Mouse (Mus musculus): ENCODE data around the gene Col6a1.
"Not testable (repeated sequence)": the region's sequence is repeated elsewhere in the genome, so short reads cannot be mapped to it uniquely, and the experiment has no call there.

Gene Col6a1
- long read RNA-seq, experiment 1, partial matches to known transcripts = 14 of 23 reads
- long read RNA-seq, experiment 1, other reads (novel, unspliced or antisense) = 9 of 23 reads
- long read RNA-seq, experiment 2, partial matches to known transcripts = 17 of 40 reads
- long read RNA-seq, experiment 2, other reads (novel, unspliced or antisense) = 23 of 40 reads

DNA sequence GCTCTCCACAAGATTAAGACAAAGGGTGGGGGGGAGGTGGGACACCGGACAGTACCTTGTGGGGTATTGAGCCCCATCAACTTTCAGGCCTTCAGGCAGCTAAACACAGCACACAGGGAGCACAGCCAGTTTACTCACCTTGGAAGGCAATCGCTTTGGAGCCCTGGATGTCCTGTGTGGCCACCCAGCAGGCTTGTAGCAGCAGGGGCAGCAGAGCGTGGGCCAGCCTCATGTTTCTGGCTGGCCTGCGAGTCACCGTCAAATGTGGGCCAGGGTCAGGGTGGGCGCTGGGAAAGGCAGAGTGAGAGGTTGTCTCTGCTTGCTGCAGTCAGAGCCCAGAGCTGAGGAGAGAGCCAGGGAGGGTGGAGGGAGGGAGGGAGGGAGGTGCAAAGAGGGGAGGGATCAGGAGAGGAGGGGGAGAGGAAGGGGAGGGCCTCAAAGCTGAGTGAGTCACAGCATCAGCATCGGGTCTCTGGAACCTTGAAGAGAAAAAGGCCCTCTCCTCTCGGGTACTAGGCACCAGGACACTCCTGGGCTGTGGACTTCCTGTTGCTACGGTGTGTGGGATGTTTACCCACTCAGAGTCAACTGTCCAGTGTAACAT, at the start of gene Col6a1:
Gene Col6a1, minus strand, starts transcription at position 487 of the 604 bp plus-strand sequence.
- intact Hi-C loops (cut with DNase I) = loop anchor here (5.0 kb wide), 1 partner anchor 173 kb away; no protein-coding TSS in a partner anchor

DNA sequence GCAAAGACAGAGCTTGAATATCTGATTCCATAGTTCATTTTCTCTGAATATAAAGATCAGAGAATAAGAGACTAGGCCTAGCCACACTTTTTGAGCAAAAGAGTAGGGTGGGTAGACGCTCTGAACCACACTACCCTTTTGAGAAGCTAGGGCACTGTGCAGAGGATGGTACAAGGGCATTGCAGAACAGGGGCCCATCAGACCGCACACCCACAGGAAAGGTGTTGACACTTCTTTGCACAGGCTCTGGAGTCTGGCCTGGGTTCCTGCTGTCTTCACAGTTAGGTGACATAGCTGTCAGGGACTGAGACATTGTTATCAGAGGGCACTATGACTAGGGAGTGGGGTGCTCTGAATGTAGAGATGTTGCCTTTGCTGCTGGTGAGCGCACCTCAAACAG, 45.7 kb upstream of the Col6a1 start:
- intact Hi-C loops (cut with DNase I) = no loop called here

DNA sequence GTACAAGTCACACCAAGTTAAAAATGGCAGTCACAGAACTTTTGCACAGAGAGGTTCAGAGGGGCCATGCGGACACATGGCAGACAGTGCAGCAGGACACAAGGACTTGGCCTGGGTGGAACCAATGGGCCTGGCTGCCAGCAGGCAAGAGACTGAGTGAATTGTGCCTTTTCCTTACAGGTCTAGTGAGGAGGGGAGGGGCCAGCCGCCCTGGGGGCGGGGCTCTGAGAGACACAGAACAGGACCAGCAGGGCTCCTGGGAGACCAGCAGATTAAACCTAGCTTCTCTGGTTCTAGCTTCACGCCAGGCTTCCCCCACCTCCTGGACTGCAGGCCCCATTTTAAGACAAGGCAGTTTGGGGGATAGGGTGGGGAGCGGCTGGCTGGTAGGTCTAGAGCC, 45.1 kb upstream of the Col6a1 start:
- intact Hi-C loops (cut with DNase I) = no loop called here

DNA sequence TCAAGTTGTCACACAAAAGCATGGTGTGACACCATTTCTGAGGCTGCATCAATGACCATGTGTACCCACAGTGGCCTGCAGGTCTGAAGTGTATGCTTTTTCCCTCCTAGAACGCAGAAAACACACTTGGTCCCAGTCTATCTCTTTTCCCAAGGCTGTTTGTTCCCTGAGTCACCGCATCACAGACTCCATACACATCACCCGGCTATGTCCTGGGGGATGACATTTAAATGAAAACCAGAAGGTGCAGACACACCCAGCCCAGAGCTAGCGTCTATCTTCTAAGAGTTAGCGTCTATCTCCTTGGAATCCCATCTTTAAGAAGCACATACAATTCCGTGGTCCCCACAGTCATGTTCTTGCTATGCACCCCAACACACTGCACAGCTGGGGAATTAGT, 43.6 kb upstream of the Col6a1 start:
- intact Hi-C loops (cut with DNase I) = no loop called here

DNA sequence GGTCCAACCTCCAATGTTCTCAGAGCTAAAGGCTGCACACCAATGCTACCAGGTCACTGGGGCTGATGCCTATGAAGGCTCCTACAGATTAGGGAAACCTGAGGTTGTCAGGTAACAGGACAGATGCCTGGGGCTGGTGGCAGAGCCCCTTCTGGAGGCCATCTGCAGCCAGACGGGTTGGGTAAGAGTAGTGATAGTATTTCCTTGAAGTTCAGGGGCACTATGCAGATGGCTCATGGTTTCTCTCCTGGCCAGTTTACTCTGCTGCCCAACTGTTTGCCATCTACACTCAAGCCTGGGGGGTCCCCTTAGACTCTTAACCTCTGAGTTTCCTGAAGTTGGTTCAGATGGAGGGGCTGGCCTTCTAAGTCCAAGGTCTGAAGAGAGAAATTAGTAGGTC, 40.2 kb upstream of the Col6a1 start:
- intact Hi-C loops (cut with DNase I) = no loop called here

DNA sequence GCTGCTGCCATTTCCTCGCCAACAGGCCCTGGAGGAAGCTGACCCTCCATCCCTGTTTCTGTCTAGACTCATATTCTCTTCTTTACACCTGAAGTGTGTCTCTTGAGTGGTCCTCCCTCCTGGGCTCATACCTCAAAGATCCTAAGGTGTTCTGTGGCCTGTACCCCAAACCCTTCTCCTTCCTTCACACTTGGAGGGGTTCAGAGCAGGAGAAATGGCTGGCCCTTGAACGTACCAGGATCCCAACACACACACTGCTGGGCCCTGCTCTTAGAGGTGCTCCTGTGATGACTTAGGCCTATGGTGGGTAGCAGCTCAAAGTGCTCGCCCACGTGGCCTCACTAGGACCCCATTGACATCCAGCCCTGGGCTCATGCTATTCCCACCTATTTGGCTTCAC, 39.0 kb upstream of the Col6a1 start:
- intact Hi-C loops (cut with DNase I) = no loop called here

DNA sequence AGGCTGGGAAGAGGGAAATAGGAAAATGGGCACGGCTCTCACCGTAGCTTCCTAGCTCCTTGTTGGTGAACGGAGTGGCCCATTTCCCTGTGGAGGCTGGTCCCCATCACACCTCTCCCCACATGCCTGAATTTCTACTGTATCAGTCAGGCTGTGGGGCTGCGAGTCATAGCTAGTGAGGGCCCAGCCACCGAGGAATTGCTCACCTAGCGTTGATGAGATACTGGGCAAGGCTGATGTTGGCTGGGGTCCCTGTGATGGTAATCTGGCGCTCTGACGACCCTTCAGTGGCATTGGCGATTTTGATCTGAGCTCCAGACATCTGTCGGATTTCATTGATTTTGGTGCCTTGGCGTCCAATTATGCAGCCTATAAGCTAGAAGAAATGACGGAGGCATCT, 37.0 kb upstream of the Col6a1 start:
- intact Hi-C loops (cut with DNase I) = no loop called here

DNA sequence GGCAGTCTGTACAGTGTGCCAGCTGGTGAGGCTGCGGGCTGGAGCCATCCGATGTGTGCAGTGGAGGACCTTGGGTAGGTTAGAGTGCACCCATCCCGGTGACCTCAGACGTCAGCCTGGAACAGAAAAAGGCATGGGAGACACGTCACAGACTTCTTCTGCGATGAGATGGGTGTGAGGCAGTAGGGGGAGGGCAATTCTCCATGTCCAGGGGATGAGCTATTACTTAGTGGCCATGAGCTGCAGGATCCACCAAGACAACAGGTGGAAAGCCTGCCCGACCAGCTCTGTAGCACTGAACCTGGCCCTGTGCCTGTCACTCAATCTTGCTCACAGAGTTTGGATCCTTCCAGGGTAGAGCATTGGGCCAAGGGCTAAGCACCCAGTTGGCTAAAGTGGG, 36.4 kb upstream of the Col6a1 start:
- intact Hi-C loops (cut with DNase I) = no loop called here

DNA sequence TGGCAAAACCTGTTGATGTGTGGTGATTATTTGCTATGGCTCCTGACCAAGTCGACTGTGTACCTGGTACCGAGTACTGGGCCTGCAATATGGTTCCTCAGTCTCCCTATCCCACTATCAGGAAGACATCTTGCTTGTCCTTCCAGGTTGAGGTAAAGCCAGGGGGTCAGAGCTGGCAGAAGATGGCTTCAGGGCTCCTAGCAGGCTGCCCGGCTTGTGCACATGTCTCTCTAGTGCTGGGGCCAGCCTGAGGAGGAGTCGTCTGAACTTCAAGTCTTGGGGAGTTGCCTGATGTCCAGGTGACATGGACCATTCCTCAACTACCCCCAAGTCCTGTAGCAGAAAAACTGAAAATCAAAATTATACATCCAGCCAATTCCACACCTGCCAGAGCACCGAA, 33.9 kb upstream of the Col6a1 start:
- intact Hi-C loops (cut with DNase I) = no loop called here

DNA sequence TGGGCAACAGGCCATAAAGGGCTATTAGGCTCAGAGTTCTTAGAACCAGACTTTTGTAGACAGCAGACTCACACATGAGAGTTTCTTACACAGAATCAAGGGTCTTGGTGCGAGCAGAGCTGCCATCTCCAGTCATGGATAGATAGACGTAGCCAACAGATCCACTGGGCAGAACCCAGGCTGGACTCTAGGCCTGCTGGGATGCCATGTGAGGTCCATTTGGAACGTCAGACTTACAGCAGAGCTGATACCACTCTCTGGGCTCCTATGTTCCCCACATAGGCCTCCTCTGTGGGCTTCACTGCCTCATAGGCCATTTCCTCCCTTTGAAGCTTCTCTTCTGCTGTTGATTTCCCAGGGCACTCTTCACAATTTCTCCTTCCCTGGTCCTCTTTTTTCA, 27.7 kb upstream of the Col6a1 start:
- intact Hi-C loops (cut with DNase I) = no loop called here

DNA sequence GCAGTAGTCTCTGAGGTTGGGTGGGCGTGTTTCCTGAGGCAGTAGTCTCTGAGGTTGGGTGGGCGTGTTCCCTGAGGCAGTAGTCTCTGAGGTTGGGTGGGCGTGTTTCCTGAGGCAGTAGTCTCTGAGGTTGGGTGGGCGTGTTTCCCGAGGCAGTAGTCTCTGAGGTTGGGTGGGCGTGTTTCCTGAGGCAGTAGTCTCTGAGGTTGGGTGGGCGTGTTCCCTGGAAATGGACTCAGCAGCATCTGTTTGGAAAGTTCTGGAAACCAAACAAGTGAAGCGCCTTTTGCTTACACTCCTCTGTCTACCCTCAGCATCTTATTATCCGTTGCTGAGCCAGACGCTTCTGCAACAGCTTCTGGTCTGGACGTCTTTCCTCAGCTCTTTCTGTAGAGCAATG, 18.3 kb upstream of the Col6a1 start:
- intact Hi-C loops (cut with DNase I) = not testable (repeated sequence)

DNA sequence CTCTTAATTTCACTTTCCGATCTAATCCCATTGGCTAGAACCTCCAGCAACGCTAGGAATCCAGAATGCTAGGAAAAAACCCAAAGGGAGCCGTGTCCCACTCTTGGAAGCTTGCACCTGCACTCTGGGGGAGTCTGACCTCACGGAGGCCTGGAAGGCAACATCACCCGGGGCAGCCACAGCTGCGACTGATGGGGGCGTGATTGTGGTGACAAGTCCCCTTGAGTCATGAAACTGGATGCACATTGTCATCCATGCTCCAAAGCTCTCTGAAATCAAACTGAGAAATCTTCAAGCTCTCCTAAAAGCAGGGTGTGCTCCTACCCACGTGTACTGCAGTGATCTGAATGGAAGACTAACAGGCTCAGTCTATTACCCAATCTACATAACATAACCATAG, 10.8 kb upstream of the Col6a1 start:
- intact Hi-C loops (cut with DNase I) = no loop called here

DNA sequence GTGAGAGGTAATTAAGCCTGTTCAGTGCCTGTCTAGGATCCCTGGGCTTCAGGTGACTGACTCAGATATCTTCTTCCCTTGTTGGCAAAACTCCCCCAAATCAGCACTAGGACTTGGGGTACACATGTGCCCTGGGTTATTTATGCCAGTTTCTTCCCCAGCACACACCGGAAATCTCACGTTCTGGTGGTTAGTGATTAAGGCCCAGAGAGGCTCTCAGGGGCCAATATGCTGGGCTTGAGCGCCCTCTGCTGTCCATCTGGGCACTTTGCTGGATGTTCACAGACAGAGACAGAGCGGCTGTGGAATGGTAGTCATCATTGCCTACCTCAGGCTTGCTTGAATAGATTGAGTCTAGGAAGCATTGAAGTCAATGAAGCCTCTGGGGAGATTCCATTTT, 9.0 kb upstream of the Col6a1 start:
- intact Hi-C loops (cut with DNase I) = loop anchor here (2.0 kb wide), 1 partner anchor 112 kb away; the partner anchor contains the start of gene Col6a2

DNA sequence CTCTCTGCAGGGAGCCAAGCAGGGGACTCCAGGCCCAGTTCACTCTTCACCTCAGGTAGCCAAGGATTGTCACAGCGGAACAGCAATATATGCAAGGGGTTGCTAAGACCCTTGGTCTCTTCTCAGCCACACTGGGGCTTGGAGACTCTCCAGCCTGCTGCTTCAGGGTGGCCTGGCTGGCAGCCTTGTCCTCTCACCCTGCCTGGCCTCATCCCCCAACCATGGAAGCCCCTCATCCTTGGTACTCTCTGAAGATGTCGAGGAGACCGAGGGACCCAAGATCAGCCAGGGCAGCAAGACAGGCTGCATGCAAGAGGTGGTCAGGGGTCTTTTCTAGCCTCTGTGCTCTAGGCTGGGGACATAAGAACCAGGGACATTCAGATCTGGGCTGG, 7.7 kb upstream of the Col6a1 start:
- intact Hi-C loops (cut with DNase I) = loop anchor here (2.0 kb wide), 1 partner anchor 111 kb away; the partner anchor contains the start of gene Col6a2

DNA sequence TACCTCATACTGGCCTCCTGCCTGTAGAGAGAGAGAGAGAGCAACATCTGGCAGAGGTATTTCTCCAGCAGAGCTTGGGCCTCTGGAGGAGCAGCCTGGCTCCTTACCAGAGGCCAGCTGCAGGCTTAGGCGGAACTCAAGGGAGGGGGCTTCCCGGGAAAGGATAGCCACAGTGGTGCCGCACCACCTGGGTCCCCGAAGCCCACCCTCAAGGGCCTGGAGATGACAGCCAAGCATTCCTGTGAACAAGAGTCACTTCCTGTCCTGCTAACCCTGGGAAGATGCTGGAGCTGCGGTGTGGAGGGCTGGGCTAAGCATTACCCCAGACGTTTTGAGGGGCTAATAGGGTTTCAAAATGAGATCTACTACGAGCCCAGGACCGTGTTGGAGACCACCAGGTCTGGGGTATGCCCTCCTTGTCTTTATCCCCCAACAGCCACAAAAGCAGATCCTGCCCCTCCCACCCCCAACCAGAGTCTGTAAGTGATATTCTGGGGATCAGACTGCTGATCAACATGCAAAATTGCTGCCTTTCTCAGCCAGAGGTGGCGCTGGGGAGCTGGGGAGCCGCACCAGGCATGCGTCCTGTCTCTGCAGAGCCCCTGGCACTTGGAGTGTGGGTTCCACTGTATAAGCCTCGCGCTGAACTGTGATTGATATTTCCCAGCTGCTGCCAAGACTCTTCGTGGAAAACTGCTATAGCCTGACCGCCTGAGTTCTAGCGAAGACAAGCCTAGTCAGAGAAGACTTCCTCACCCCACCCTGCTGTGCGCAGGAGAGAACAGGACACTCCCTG, 7.1 kb upstream of the Col6a1 start:
- intact Hi-C loops (cut with DNase I) = no loop called here

DNA sequence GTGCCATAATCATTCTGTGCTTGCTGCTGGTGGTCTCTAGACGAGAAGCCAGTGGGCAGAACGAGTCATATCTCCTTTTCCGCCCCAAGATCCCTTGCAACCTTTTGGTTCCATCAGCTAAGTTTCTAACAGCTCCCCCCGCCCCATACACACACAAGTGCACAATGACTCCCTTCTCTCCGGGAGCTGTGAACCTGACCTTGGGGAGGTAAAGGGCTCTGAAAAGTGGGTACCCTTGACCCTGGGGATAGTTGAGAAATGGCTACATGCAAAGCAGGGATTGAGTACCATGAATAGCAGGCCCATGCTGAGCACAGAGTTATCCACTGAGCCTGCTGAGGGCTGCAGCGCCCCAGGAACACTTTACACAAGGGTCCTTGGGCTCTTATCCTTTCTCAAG, 6.4 kb upstream of the Col6a1 start:
- intact Hi-C loops (cut with DNase I) = no loop called here

DNA sequence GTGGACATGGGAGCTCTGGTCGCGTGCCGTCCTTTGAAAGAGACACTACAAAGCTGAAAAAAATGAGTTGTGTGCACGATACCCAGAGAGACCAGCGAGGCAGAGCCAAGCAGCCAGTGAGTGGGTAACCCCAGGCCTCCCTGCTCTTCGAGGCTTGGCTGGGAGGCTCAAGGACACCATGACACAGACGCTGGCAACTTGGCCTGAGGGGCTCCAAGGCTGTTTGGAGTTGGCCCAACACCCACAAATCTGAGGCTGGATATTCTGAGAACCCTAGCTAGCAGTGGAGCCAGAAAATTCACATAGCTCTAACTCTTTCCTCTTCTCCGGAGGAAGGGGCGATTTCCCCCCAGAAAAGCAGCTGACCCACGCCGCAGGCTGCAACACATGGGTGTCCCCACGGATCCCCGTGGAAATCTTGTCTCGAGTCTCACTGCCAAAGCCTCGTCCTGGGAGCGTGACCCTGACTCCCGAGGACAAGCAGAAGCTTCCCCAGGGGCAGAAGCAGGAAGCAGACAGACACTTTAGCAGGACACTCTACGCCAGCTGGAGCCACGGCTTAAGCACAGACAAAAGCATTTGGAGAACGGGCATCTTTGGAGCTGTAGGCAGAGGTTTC, 5.8 kb upstream of the Col6a1 start:
- intact Hi-C loops (cut with DNase I) = no loop called here

DNA sequence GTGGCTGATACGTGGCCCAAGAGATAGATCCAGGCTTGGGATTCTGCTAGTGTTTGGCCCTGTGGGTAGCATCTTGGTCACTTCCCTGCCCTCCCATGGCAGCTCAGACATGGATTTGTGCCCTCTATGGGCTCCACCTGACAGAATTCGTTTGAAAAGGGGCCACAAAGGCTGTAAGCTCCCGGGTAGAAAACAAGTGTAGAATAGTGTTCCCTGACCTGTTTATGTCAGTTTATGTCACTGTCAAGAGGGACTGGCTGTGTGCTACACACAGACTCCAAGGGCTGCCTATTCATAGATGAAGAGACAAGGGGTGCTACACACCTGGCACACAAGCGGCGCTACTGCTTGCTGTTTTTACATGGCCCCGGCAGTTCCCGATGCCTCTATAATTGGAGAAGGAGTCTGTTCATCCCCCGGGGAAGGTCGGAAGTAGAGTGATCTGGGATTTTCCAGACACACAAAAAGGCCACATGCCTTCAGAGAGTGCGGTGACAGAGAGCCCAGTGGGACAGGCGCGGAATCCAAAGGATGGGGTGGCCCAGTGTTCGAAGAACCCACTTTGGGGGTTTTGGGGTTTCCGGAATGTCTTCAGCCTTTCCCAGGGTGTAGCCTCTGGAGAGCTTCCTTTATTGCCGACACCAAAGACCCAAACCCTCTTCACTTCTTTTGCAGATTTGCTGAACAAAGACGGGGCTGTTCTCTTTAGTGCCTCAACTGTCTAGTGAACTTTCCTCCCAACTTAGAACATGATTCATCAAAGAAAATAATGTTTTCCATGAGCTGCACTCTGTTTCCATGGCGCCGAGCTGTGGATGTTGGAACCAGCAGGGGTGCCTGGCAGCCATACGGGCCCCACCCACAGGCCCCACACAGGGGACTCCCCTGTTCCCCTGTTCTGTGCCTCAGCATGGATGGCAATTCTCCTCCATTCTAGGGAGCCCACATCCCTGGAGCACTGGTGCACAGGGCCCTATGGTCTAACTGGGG, 4.0 kb upstream of the Col6a1 start:
- intact Hi-C loops (cut with DNase I) = loop anchor here (2.0 to 5.0 kb wide), 2 partner anchors 178 to 273 kb away; no protein-coding TSS in a partner anchor

DNA sequence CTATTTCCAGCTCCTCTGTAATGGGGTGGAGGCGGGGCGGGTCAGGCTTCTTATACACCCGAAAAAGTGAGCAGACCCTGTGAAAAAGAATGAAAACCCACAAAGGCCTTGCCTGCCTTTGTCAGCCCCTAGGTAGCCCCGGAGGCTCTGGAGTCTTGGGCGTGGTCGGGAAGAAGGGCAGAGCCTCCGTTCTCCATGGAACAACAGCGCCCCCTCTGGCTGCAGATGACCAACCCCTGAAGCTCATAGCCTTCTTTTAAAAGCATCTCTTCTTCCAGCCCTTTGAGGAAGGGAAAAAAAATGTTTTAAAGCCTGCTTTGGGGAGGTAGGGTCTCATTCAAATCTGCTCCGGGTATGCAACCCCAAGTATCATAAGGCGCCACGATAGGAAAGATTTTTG, 2.4 kb upstream of the Col6a1 start:
- intact Hi-C loops (cut with DNase I) = loop anchor here (2.0 to 5.0 kb wide), 2 partner anchors 176 to 272 kb away; no protein-coding TSS in a partner anchor

DNA sequence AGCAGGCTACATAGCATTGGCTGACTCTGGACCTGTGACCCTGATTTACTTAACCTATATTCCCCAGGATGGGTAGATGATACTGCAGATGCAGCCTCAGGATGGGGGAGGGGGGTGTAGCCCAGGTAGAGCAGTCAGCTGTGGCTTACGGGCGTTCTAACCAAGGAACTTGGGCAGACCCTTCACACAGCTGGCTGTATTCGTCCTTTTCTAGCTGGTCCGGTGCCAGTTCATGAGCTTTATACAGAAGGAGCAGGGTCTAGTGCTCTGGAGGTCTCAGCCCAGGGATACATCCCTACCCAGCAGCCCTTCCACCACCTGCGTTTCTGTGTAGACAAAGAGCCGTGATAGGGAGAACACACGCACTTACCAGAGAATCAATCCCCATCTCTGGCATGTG, 1.3 kb upstream of the Col6a1 start:
- intact Hi-C loops (cut with DNase I) = loop anchor here (5.0 kb wide), 1 partner anchor 175 kb away; no protein-coding TSS in a partner anchor

DNA sequence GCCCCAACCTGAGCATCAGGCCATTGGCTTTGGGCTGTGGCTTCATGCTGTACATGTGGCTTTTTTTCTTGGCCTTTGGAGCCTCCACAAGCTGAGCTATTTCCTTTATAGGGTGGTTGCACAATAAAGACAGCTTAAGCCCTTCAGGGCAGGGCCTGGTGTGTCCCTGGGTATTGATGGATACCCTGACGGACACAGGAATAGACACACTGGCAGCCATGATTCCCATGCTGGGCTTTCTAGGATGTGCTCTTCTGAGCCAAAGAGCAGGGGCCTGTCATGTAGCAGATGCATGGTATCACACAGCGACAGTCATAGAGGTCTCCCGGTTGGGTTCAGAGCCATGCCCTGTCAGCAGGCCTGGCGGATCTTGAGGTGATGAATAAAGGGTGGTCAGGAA, 898 bp upstream of the Col6a1 start:
- intact Hi-C loops (cut with DNase I) = loop anchor here (5.0 kb wide), 1 partner anchor 175 kb away; no protein-coding TSS in a partner anchor
